Mouse (Mus musculus): ENCODE measurements at regions not wholly inside any gene's neighbourhood (a gene's known extent, or its start where the extent isn't known, plus 50 kb on each side); places are given as distances from the start of the nearest gene placed in this dataset.

DNA sequence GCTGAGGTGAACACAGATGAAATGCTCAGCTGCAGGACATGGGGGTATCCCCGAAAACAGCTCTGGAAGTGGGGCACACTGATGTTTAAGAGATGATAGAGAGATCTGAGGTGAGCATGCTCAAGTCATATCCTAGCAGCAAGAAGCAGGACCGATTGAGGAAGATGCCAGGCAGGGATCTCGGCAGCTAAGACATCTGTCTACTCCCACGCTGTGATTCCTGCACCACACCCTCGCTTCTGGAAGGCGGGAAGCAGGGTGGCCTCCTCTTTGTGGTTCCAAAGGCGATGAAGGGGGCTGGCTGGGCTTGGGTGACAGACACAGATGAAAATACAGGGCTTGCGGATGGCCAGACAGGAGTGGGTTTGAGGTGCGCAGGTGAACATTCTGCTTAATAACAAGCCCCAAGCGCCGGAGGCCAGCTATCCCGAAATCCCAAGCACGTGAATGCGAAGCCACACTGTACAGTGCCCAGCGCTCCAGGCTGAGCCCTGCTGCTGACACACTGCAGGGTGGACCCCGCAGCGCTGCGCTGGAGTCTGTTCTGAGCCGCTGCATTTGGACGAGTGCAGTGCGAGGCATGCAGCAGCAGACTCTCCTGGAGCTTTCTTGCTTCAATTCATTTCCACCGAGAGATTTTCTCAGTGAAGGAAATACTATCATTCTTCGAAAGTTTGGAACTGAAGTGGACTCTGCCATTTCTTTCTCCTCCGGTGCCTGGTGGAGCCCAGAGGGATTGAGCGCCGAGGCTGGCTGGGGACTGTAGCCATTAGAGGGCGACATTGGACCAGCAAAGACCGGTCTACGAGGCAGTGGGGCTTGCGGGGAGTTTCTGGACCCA is 308.6 kb downstream of the Matn1 start:
- Histone ChIP-seq H3K36me3 (no peaks in the 10 kb centered on the region), H3K27me3 (replicated peaks) (peaks cover 26% of the 10 kb centered on the region), H3K4me2 (peak overlapping the region; percentile 67), H3K27ac (replicated peaks) (no peak overlapping the region), H3K4me1 (peaks cover 20% of the 10 kb centered on the region), H3K9me3 (no peaks in the 10 kb centered on the region), H3K4me3 (peak overlapping the region; percentile 36), H3K9ac (peak overlapping the region; percentile 67)
- ATAC-seq (ENCODE audit: extremely low read depth, insufficient number of reproducible peaks, low FRiP score, low TSS enrichment): no peak
- 18% methylated on average over 30 of the region's 30 CpGs for WGBS

- no peaks in the 10 kb centered on the region for H3K9me3 ChIP-seq
- H3K9ac ChIP-seq: peak overlapping the region; percentile 56; the same call in 1 of the 2 replicates
- peak overlapping the region; percentile 36; the same call in 1 of the 2 replicates for H3K4me3 ChIP-seq
- H3K27me3 ChIP-seq (replicated peaks): peaks cover 23% of the 10 kb centered on the region
- H3K4me2 ChIP-seq: peak overlapping the region; percentile 67
- H3K36me3 ChIP-seq: no peaks in the 10 kb centered on the region
- WGBS: 3% methylated on average over 8 of the region's 8 CpGs
- H3K4me1 ChIP-seq: peaks cover 20% of the 10 kb centered on the region
- H3K27ac ChIP-seq (replicated peaks): no peak overlapping the region
- ATAC-seq (ENCODE audit: extremely low read depth, insufficient number of reproducible peaks, low FRiP score, low TSS enrichment): no peak
Observed at GRCm38 (mm10) chr4:131253443-131253817, 309.2 kb downstream of the Matn1 start.

GRCm38 (mm10) chr4:131254243-131254642 is 310.1 kb downstream of the Matn1 start:
- Histone ChIP-seq H3K27me3 (replicated peaks) (peaks cover 22% of the 10 kb centered on the region), H3K4me2 (no peak overlapping the region), H3K9me3 (no peaks in the 10 kb centered on the region), H3K9ac (no peak overlapping the region), H3K27ac (replicated peaks) (peak overlapping the region; percentile 37; the same call in 1 of the 2 replicates), H3K36me3 (no peaks in the 10 kb centered on the region), H3K4me3 (no peak overlapping the region), H3K4me1 (peaks cover 20% of the 10 kb centered on the region)
- ATAC-seq (ENCODE audit: extremely low read depth, insufficient number of reproducible peaks, low FRiP score, low TSS enrichment): no peak
- WGBS: 34% methylated on average over 7 of the region's 7 CpGs

DNA sequence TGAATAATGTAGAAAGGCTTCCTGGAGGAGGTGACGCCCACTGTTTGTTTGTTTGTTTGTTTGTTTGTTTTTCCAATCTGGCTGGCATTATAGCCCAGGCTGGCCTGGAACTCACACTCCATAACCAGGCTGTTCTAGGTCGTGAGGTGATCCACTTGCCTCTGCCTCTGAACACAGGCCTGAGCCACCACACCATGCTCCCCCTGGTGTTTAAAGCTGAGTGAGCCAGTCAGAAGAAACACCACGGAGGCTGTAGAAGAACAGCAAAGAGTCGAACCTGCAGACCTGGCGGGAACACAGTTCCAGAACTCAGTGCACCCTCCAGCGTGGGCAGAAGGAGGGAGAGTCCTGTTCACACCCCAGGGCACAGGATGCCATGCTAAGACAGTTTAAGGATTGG is 310.5 kb downstream of the Matn1 start:
- no peak for ATAC-seq (ENCODE audit: extremely low read depth, insufficient number of reproducible peaks, low FRiP score, low TSS enrichment)
- Histone ChIP-seq H3K9me3 (no peaks in the 10 kb centered on the region), H3K36me3 (no peaks in the 10 kb centered on the region), H3K4me1 (peaks cover 20% of the 10 kb centered on the region), H3K4me3 (no peak overlapping the region), H3K9ac (no peak overlapping the region), H3K4me2 (no peak overlapping the region), H3K27ac (replicated peaks) (no peak overlapping the region), H3K27me3 (replicated peaks) (peaks cover 23% of the 10 kb centered on the region)
- 36% methylated on average over 6 of the region's 6 CpGs for WGBS

GRCm38 (mm10) chr4:131261236-131261635 is 317.1 kb downstream of the Matn1 start:
- no peak overlapping the region for H3K4me3 ChIP-seq
- peaks cover 32% of the 10 kb centered on the region for H3K27me3 ChIP-seq (replicated peaks)
- no peak overlapping the region for H3K9ac ChIP-seq
- H3K4me2 ChIP-seq: no peak overlapping the region
- no peaks in the 10 kb centered on the region for H3K36me3 ChIP-seq
- no peak for ATAC-seq (ENCODE audit: extremely low read depth, insufficient number of reproducible peaks, low FRiP score, low TSS enrichment)
- H3K27ac ChIP-seq (replicated peaks): no peak overlapping the region
- 68% methylated on average over 2 of the region's 2 CpGs for WGBS
- H3K9me3 ChIP-seq: no peaks in the 10 kb centered on the region
- peaks cover 10% of the 10 kb centered on the region for H3K4me1 ChIP-seq

- H3K9me3 ChIP-seq: no peaks in the 10 kb centered on the region
- H3K9ac ChIP-seq: no peak overlapping the region
- no peak overlapping the region for H3K4me3 ChIP-seq
- ATAC-seq (ENCODE audit: extremely low read depth, insufficient number of reproducible peaks, low FRiP score, low TSS enrichment): no peak
- H3K27ac ChIP-seq (replicated peaks): no peak overlapping the region
- H3K36me3 ChIP-seq: no peaks in the 10 kb centered on the region
- H3K4me1 ChIP-seq: peaks cover 17% of the 10 kb centered on the region
- no peak overlapping the region for H3K4me2 ChIP-seq
- 60% methylated on average over 6 of the region's 6 CpGs for WGBS
- H3K27me3 ChIP-seq (replicated peaks): peaks cover 39% of the 10 kb centered on the region
Observed at GRCm38 (mm10) chr4:131262909-131263308, 318.7 kb downstream of the Matn1 start.

- Histone ChIP-seq H3K27ac (replicated peaks) (no peak overlapping the region), H3K4me2 (no peak overlapping the region), H3K4me3 (no peak overlapping the region), H3K4me1 (peaks cover 21% of the 10 kb centered on the region), H3K9me3 (no peaks in the 10 kb centered on the region), H3K27me3 (replicated peaks) (peaks cover 60% of the 10 kb centered on the region), H3K9ac (no peak overlapping the region), H3K36me3 (no peaks in the 10 kb centered on the region)
- WGBS: 21% methylated on average over 9 of the region's 9 CpGs
- ATAC-seq (ENCODE audit: extremely low read depth, insufficient number of reproducible peaks, low FRiP score, low TSS enrichment): no peak
Observed at GRCm38 (mm10) chr4:131266764-131267163, 322.6 kb downstream of the Matn1 start.

- WGBS: 38% methylated on average over 10 of the region's 10 CpGs
- H3K9me3 ChIP-seq: no peaks in the 10 kb centered on the region
- ATAC-seq (ENCODE audit: extremely low read depth, insufficient number of reproducible peaks, low FRiP score, low TSS enrichment): no peak
Observed at GRCm38 (mm10) chr4:131267760-131268159, 323.6 kb downstream of the Matn1 start.

DNA sequence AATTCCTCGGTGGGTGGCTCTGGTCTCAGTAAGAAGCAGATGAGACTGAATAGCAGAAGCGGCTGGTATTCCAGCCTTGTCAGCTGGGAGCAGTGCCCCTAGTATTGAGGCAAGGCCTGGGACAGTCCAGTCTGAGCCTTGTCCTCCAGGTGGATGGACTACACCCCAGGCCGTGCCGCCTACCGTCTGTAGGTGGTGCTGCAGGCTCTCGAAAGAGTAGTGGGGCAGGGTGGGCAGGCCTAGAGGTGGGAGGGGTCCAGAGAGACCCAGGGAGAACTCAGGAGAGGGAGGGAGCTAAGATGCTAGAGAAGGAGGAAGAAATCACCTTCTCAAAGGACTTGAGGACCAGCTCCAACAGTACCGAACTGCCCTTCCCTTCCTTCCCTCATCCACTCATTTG is 326.0 kb downstream of the Matn1 start:
- Histone ChIP-seq H3K4me1 (peaks cover 17% of the 10 kb centered on the region), H3K9ac (no peak overlapping the region), H3K36me3 (no peaks in the 10 kb centered on the region), H3K27me3 (replicated peaks) (peaks cover 51% of the 10 kb centered on the region), H3K4me2 (no peak overlapping the region), H3K27ac (replicated peaks) (no peak overlapping the region), H3K4me3 (no peak overlapping the region), H3K9me3 (no peaks in the 10 kb centered on the region)
- 20% methylated on average over 7 of the region's 7 CpGs for WGBS
- peak; percentile 16; the same call in 1 of the 2 replicates for ATAC-seq (ENCODE audit: extremely low read depth, insufficient number of reproducible peaks, low FRiP score, low TSS enrichment)

More at GRCm38 (mm10) chr4:131267760-131268159, 323.6 kb downstream of the Matn1 start:
- Histone ChIP-seq H3K4me3 (no peak overlapping the region), H3K27ac (replicated peaks) (no peak overlapping the region), H3K9ac (no peak overlapping the region), H3K27me3 (replicated peaks) (peaks cover 54% of the 10 kb centered on the region), H3K4me2 (no peak overlapping the region), H3K36me3 (no peaks in the 10 kb centered on the region), H3K4me1 (peaks cover 27% of the 10 kb centered on the region)

DNA sequence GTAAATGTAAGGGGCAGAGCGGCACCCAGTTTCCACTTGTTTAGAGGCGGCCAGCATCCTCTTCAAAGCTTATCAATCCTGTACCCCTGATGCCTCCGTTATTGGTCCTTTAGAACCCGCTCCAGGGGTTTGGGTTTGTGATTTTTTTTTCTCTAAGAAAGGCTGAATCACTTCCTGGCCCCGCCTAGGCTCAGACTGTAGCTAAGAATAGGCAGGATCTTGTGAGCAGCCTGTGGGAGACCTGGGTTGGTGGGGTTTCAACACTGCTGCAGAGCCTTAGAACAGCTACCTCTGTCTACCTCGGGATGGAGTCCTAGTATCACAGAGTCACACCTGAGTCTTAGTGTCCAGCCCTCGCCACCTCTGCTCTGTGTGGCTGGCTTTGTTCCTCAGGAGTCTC is 327.9 kb downstream of the Matn1 start:
- H3K36me3 ChIP-seq: no peaks in the 10 kb centered on the region
- ATAC-seq (ENCODE audit: extremely low read depth, insufficient number of reproducible peaks, low FRiP score, low TSS enrichment): no peak
- WGBS: 56% methylated on average over 7 of the region's 7 CpGs
- H3K9me3 ChIP-seq: no peaks in the 10 kb centered on the region
- no peak overlapping the region for H3K27ac ChIP-seq (replicated peaks)
- H3K4me1 ChIP-seq: peaks cover 17% of the 10 kb centered on the region
- no peak overlapping the region for H3K4me2 ChIP-seq
- peaks cover 33% of the 10 kb centered on the region for H3K27me3 ChIP-seq (replicated peaks)
- H3K4me3 ChIP-seq: no peak overlapping the region
- H3K9ac ChIP-seq: no peak overlapping the region

GRCm38 (mm10) chr4:131293560-131293959 is 349.4 kb downstream of the Matn1 start:
- H3K27me3 ChIP-seq (replicated peaks): no peaks in the 10 kb centered on the region
- H3K27ac ChIP-seq (replicated peaks): no peak overlapping the region
- no peaks in the 10 kb centered on the region for H3K4me1 ChIP-seq
- H3K9ac ChIP-seq: no peak overlapping the region
- H3K36me3 ChIP-seq: no peaks in the 10 kb centered on the region
- 81% methylated on average over 2 of the region's 2 CpGs for WGBS
- no peaks in the 10 kb centered on the region for H3K9me3 ChIP-seq
- ATAC-seq (ENCODE audit: extremely low read depth, insufficient number of reproducible peaks, low FRiP score, low TSS enrichment): no peak
- no peak overlapping the region for H3K4me2 ChIP-seq
- H3K4me3 ChIP-seq: no peak overlapping the region
